Mouse (Mus musculus): ENCODE data around the gene Mtfp1. TPM values are rescaled to one million over a fixed set of nuclear protein-coding genes. Genes with fewer than 3 reads are reported as not detected.
"Not testable (repeated sequence)": the region's sequence is repeated elsewhere in the genome, so short reads cannot be mapped to it uniquely, and the experiment has no call there.

The Mtfp1 gene
- polyA plus RNA-seq (2016; fragmentation: Nextera tagmentation; extraction: Ambion mirVana) = 18.6 and 21.2 TPM in 2 replicates

DNA sequence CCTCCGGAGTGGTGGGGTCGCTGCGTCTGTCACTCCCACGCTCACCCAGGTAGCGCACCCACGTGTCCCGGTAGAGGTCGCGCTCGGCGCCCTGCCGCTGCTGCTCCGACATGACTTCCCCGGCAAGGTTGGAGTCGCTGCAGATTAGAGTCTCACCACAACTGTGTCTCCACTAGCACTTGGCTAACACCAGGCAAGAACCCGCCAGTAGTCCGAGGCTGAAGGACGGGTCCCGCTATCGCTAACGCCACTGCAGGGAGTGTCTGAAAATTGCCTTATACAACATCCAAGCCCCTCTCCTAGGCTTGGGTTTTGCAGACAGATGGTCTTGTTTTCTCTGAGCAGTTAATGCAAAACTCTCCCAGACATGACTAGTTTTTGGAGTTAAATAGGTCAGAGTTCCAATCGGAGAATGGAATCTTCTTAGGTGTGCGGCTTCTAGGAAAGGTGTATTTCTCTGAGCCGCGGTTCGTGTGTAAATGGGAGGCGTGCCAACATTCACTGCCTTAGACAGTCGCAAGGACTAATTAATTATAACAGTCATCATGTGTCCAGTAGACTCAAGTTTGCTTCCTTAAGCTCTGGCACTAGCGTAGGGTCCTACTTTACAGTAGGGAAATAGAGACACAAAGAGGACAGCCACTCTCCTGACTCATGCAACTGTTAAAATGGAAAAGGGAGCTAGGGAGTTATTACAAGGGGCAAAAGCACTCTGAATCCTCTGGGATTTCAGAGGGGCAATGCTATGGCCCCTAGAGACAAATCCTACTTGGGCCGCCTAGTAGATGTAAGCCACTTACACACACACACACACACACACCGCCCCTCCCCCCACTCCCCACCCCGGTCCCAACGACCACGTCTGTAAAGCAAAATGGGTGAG is at the start of gene Mtfp1:
Gene Mtfp1, minus strand, starts transcription at position 275 of the 883 bp plus-strand sequence.
- no peak for ATAC-seq (ENCODE audit: insufficient number of reproducible peaks, low FRiP score)
- 5% methylated on average over 34 of the region's 34 CpGs for WGBS
- Histone ChIP-seq H3K27me3 (replicated peaks) (no peaks in the 10 kb centered on the region), H3K9me3 (replicated peaks) (peaks cover 10% of the 10 kb centered on the region), H3K36me3 (peaks cover 25% of the 10 kb centered on the region), H3K9ac (peak within 1 kb of the TSS; percentile 70), H3K4me3 (peak within 1 kb of the TSS; percentile 65), H3K27ac (ENCODE audit: poor library complexity, severe bottlenecking) (peak within 1 kb of the TSS; percentile 86), H3K4me2 (peak within 1 kb of the TSS; percentile 71), H3K4me1 (replicated peaks) (peaks cover 30% of the 10 kb centered on the region)

DNA sequence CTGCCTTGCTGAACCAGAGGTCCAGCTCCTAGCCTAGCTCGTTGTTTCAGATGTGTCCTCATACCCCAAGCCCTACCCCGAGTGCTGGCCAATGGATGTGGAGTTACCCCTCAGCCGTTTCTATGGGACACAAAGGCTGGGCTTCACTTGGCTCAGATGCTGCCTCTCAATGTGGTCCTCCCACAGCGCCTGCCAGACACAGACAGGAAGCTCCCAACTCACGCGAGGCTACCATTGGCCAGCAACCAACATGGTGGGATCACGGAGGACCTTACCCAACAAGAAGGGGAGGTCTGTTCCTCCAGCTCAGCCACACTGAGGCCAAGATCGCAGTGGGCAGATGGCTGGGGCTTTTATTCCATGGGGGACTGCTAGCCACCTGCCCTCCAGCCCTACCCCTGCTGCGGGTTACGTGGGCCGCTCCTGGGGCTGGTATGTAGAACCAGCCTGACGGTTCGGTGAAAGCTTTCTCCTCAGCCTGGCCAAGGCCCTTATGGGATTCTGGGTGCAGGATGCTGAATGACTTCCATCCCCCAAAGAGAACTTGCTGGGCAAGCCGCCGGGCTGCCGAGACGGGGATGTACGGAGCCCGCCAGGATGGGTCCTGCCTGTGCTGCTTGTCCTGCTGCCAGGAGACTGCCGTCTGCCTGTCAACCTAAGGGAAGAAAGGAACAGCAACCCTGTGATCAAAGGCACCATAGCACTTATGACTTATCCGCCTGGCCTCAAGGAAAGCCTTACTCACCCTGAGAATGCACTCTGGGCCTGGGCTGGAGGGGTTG is 48.2 kb upstream of the Mtfp1 start:
- Histone ChIP-seq H3K36me3 (peaks cover 67% of the 10 kb centered on the region), H3K4me2 (no peak overlapping the region), H3K9me3 (replicated peaks) (no peaks in the 10 kb centered on the region), H3K9ac (no peak overlapping the region), H3K27ac (ENCODE audit: poor library complexity, severe bottlenecking) (no peak overlapping the region), H3K27me3 (replicated peaks) (no peaks in the 10 kb centered on the region), H3K4me3 (no peak overlapping the region), H3K4me1 (replicated peaks) (peaks cover 5% of the 10 kb centered on the region; the same call in 1 of the 2 replicates)
- ATAC-seq (ENCODE audit: insufficient number of reproducible peaks, low FRiP score) = no peak
- WGBS = 84% methylated on average over 21 of the region's 21 CpGs

DNA sequence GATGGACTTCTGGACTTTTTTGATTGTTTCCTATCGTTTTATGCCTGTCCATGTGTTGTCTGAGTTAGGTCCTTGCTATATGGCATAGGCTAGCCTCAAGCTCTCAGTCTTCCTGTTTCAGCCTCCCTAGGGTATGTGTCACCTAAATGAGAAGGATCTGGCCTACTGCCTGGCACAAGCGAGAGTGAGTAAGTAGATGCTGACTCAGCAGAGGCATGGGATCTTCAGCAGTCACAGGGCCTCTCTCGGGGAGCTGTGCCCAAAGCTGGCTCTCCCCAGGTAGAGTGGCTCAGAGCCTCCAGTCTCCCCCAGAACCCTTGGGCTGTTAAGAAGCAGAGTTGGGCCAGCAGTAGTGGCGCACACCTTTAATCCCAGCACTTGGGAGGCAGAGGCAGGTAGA is 47.1 kb upstream of the Mtfp1 start:
- H3K9me3 ChIP-seq (replicated peaks) = no peaks in the 10 kb centered on the region
- WGBS = 86% methylated on average over 4 of the region's 4 CpGs
- H3K36me3 ChIP-seq = peaks cover 73% of the 10 kb centered on the region
- H3K4me3 ChIP-seq = no peak overlapping the region
- no peak overlapping the region for H3K27ac ChIP-seq (ENCODE audit: poor library complexity, severe bottlenecking)
- no peaks in the 10 kb centered on the region for H3K27me3 ChIP-seq (replicated peaks)
- ATAC-seq (ENCODE audit: insufficient number of reproducible peaks, low FRiP score) = no peak
- H3K9ac ChIP-seq = no peak overlapping the region
- H3K4me2 ChIP-seq = no peak overlapping the region
- no peaks in the 10 kb centered on the region for H3K4me1 ChIP-seq (replicated peaks)

GRCm38 (mm10) chr11:4141505-4141904 is 46.3 kb upstream of the Mtfp1 start:
- no peak overlapping the region for H3K4me2 ChIP-seq
- ATAC-seq (ENCODE audit: insufficient number of reproducible peaks, low FRiP score) = no peak
- no peaks in the 10 kb centered on the region for H3K9me3 ChIP-seq (replicated peaks)
- H3K36me3 ChIP-seq = peaks cover 75% of the 10 kb centered on the region
- H3K27me3 ChIP-seq (replicated peaks) = no peaks in the 10 kb centered on the region
- no peak overlapping the region for H3K9ac ChIP-seq
- H3K4me3 ChIP-seq = no peak overlapping the region
- 0 out of 2 replicates have a peak, but pooled peaks cover 1% of the 10 kb centered on the region for H3K4me1 ChIP-seq (replicated peaks)
- H3K27ac ChIP-seq (ENCODE audit: poor library complexity, severe bottlenecking) = no peak overlapping the region

- Histone ChIP-seq H3K4me2 (no peak overlapping the region), H3K27me3 (replicated peaks) (no peaks in the 10 kb centered on the region), H3K36me3 (peaks cover 59% of the 10 kb centered on the region), H3K4me1 (replicated peaks) (peaks cover 10% of the 10 kb centered on the region), H3K9ac (no peak overlapping the region), H3K27ac (ENCODE audit: poor library complexity, severe bottlenecking) (no peak overlapping the region), H3K9me3 (replicated peaks) (no peaks in the 10 kb centered on the region), H3K4me3 (no peak overlapping the region)
- 78% methylated on average over 2 of the region's 2 CpGs for WGBS
- no peak for ATAC-seq (ENCODE audit: insufficient number of reproducible peaks, low FRiP score)
These were observed 43.7 kb upstream of the Mtfp1 start for GRCm38 (mm10) chr11:4138964-4139363.

DNA sequence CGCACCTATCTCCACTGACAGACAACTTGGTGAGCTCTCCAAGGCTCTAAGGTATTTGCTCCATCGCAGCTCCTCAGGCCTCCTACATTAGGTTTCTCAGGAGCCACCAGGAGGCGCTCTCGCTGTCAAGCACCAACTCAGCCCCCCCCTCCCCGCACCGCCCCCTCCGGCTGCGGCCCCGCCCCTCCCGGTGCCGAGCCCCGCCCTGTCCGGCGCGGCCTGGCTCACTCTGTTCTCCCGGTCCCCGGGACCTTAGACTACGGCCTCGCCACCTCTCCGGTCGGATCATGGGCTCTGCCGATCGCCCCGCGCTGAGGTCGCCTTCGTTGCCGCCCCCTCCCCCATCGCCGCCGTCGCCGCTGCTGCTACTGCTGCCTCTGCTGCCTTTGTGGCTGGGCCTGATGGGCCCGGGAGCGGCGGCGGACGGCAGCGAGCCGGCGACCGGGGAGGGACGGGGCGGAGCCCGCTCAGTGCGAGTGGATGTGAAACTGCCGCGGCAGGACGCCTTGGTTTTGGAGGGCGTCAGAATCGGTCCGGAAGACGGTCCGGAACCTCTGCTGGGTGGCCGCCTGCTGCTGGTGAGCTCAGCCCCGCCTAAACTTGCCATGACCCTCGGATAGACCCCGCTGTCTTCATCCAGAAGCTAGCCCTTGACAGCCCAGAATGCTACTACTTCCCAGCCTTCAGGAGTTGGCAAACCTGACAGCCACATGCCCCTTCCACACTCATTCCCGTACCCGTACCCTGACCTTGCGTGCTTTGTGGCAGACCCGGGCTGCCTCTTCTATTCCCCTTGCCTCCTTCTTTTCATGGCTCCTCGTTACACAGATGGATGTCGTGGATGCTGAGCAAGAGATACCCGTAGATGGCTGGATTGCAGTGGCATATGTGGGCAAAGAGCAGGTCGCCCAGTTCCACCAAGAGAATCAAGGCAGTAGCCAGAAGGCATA is 40.0 kb upstream of the Mtfp1 start, which contains the start of gene Rnf215:
Gene Rnf215, plus strand, starts transcription at position 217 of the 950 bp plus-strand sequence.
- Histone ChIP-seq H3K27ac (ENCODE audit: poor library complexity, severe bottlenecking) (peak within 1 kb of the TSS; percentile 61; the same call in 1 of the 2 replicates), H3K9ac (peak within 1 kb of the TSS; percentile 95), H3K4me3 (peak within 1 kb of the TSS; percentile 89), H3K36me3 (peaks cover 25% of the 10 kb centered on the region), H3K27me3 (replicated peaks) (no peaks in the 10 kb centered on the region), H3K9me3 (replicated peaks) (0 out of 2 replicates have a peak, but pooled peaks cover 4% of the 10 kb centered on the region), H3K4me2 (peak within 1 kb of the TSS; percentile 83), H3K4me1 (replicated peaks) (peaks cover 12% of the 10 kb centered on the region)
- 3% methylated on average over 65 of the region's 66 CpGs for WGBS
- peak; percentile 95 for ATAC-seq (ENCODE audit: insufficient number of reproducible peaks, low FRiP score)

DNA sequence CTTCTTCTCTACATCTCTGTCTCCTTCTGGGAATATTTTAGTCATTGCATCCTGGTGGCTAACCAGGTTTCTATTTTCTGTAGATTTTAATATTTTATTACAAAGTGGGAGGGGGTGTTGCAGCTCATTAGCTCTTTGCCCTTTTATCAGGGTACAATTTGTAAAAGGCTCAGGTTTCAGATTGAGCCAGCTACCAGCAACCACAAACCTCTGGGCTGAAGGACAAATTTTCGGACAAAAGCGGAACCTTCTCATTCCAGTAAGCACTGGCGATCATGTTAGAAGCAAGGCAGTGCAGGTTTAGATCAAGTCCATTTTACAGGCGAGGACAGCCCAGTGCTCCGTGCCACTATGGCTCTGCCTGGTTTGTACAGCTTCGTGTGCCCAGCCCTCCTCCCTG is 39.2 kb upstream of the Mtfp1 start:
- Histone ChIP-seq H3K4me3 (0 out of 2 replicates have a peak overlapping the region, but pooled peaks have one; percentile 89), H3K9me3 (replicated peaks) (0 out of 2 replicates have a peak, but pooled peaks cover 4% of the 10 kb centered on the region), H3K9ac (peak overlapping the region; percentile 7; the same call in 1 of the 2 replicates), H3K27me3 (replicated peaks) (no peaks in the 10 kb centered on the region), H3K4me2 (peak overlapping the region; percentile 20; the same call in 1 of the 2 replicates), H3K27ac (ENCODE audit: poor library complexity, severe bottlenecking) (no peak overlapping the region), H3K36me3 (peaks cover 17% of the 10 kb centered on the region), H3K4me1 (replicated peaks) (peaks cover 12% of the 10 kb centered on the region)
- no peak for ATAC-seq (ENCODE audit: insufficient number of reproducible peaks, low FRiP score)
- WGBS = 54% methylated on average over 6 of the region's 6 CpGs

DNA sequence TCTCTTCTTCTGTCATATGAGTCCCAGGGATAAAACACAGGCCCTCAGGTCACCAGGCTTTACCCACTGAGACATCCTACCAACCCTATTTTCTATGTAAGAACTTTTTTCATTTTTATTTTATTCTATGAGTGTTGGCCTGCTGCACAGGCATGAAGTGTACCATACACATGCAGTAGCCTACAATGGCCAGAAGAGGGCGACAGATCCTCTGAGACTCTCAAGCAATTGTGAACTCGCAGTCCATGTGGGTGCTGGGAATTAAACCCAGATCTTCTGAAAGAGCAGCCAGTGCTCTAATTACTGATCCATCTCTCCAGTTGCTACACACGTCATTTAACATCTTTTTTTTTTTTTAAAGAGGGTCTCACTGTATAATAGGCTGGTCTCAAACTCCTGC is 38.2 kb upstream of the Mtfp1 start:
- 47% methylated on average over 3 of the region's 3 CpGs for WGBS
- Histone ChIP-seq H3K27ac (ENCODE audit: poor library complexity, severe bottlenecking) (no peak overlapping the region), H3K9me3 (replicated peaks) (0 out of 2 replicates have a peak, but pooled peaks cover 4% of the 10 kb centered on the region), H3K27me3 (replicated peaks) (no peaks in the 10 kb centered on the region), H3K4me3 (no peak overlapping the region), H3K36me3 (peaks cover 13% of the 10 kb centered on the region), H3K4me1 (replicated peaks) (peaks cover 12% of the 10 kb centered on the region), H3K9ac (no peak overlapping the region), H3K4me2 (no peak overlapping the region)
- no peak for ATAC-seq (ENCODE audit: insufficient number of reproducible peaks, low FRiP score)

GRCm38 (mm10) chr11:4128461-4128860 is 33.2 kb upstream of the Mtfp1 start:
- H3K4me1 ChIP-seq (replicated peaks); ATAC-seq (ENCODE audit: insufficient number of reproducible peaks, low FRiP score); H3K4me3 ChIP-seq; H3K36me3 ChIP-seq; H3K27ac ChIP-seq (ENCODE audit: poor library complexity, severe bottlenecking); H3K27me3 ChIP-seq (replicated peaks); H3K9ac ChIP-seq; H3K4me2 ChIP-seq: not testable (repeated sequence)
- WGBS = 81% methylated on average over 4 of the region's 4 CpGs
- peaks cover 20% of the 10 kb centered on the region for H3K9me3 ChIP-seq (replicated peaks)

DNA sequence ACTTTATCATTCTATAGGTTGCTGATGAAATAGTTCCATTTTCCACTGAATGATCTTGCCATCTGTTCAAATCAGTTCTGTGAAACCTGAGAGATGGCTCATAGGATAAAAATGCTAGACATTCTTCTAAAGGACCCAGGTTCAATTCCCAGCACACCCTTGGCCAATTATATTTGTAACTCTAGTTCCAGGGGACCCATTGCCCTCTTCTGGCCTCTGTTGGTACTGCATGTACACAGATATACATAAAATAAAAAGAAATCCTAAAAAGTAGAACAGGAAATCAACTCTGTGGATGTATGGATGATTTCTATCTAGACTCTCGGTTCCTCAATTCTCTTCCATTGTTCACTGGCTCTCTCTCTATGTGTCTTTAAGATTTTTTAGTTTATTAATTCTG is 31.8 kb upstream of the Mtfp1 start:
- peaks cover 19% of the 10 kb centered on the region for H3K9me3 ChIP-seq (replicated peaks)
- H3K36me3 ChIP-seq = no peaks in the 10 kb centered on the region
- ATAC-seq (ENCODE audit: insufficient number of reproducible peaks, low FRiP score) = no peak
- H3K4me1 ChIP-seq (replicated peaks) = 0 out of 2 replicates have a peak, but pooled peaks cover 3% of the 10 kb centered on the region
- no peak overlapping the region for H3K27ac ChIP-seq (ENCODE audit: poor library complexity, severe bottlenecking)
- 74% methylated on average over 1 of the region's 1 CpGs for WGBS
- H3K27me3 ChIP-seq (replicated peaks) = no peaks in the 10 kb centered on the region
- H3K9ac ChIP-seq = no peak overlapping the region
- no peak overlapping the region for H3K4me2 ChIP-seq
- H3K4me3 ChIP-seq = no peak overlapping the region

Measured in heart, embryonic 12.5 days (tissue).